19 mouse cellular contexts compared by ENCODE assay signal in the genomic region with DNA sequence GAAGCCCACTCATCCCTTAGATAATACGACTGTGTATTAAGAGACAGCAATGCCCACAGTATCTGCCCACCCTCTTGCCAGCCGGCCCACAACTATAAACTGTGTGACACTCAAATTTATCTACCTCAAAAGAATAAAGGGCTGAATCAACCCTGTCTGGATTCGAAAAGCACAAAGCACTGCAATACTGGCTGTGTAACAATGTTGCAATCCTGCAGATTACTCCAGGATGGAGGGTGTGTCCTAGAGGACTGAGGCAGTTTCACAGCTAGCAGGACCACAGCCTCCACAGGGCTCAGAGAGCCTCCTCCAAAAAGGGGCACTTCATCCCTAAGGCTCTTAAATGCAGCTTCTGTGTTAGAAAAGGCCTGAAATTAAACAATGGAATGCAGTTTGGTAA.
"Had no signal": no experiment of that assay in that cellular context is flagged by ENCODE, and none has a peak within 500 bp of the region (broad histone marks: within the 10 kb centered on the region; RNA-seq: fewer than 3 reads in every experiment).

No protein-coding gene starts in this region.

- DNase-seq: kidney, adult 2 months; kidney, postnatal 10 days; kidney, postnatal 36 days; layer of hippocampus, postnatal 36 days; left cerebral cortex, postnatal 4 days; liver, postnatal 0 days; lung, embryonic 14.5 days; lung, postnatal 10 days; thymus, postnatal 25 days had no signal

- H3K9ac ChIP-seq: limb, embryonic 12.5 days; limb, embryonic 15.5 days; liver, embryonic 14.5 days; liver, postnatal 0 days; lung, embryonic 14.5 days; midbrain, embryonic 13.5 days had no signal

- H3K4me1 ChIP-seq: limb, embryonic 12.5 days; limb, embryonic 15.5 days; megakaryocyte, embryonic 14.5 days; midbrain, embryonic 10.5 days; midbrain, embryonic 13.5 days had no signal

- H3K4me2 ChIP-seq: limb, embryonic 12.5 days; limb, embryonic 15.5 days; liver, embryonic 11.5 days; lung, embryonic 14.5 days; midbrain, embryonic 13.5 days had no signal

- ATAC-seq: intestine, postnatal 0 days; liver, postnatal 0 days; midbrain, embryonic 13.5 days; midbrain, embryonic 16.5 days had no signal

- H3K4me3 ChIP-seq: left cerebral cortex, adult 2 months; limb, embryonic 12.5 days; limb, embryonic 15.5 days; megakaryocyte, embryonic 14.5 days; midbrain, embryonic 10.5 days; midbrain, embryonic 13.5 days had no signal

- H3K27me3 ChIP-seq: limb, embryonic 12.5 days; limb, embryonic 15.5 days; megakaryocyte, embryonic 14.5 days; midbrain, embryonic 13.5 days had no signal

- H3K27ac ChIP-seq: left cerebral cortex, adult 2 months; limb, embryonic 12.5 days; limb, embryonic 15.5 days; liver, embryonic 14.5 days; midbrain, embryonic 10.5 days; midbrain, embryonic 13.5 days had no signal

- H3K9me3 ChIP-seq: limb, embryonic 12.5 days; limb, embryonic 15.5 days; midbrain, embryonic 10.5 days; midbrain, embryonic 13.5 days had no signal
